Mouse (Mus musculus) brain, adult 2 months (tissue): Measurements from ENCODE around the gene Zfx.

Source experiments
- DNase-seq: peaks from one replicate; pipeline ENCODE4 v3.0.0; 2011; ENCODE audit warnings: low read depth, low spot score

Gene Zfx

GRCm38 (mm10) chrX:94123059-94123839, at the start of gene Zfx:
Gene Zfx (minus strand): TSS chrX:94123702.
- peak; percentile 78 for DNase-seq

GRCm38 (mm10) chrX:94169348-94169747, 45.8 kb upstream of the Zfx start:
- DNase-seq, result no peak

GRCm38 (mm10) chrX:94152251-94152830, 28.8 kb upstream of the Zfx start:
- no peak for DNase-seq

GRCm38 (mm10) chrX:94150471-94150870, 27.0 kb upstream of the Zfx start:
- no peak for DNase-seq

DNA sequence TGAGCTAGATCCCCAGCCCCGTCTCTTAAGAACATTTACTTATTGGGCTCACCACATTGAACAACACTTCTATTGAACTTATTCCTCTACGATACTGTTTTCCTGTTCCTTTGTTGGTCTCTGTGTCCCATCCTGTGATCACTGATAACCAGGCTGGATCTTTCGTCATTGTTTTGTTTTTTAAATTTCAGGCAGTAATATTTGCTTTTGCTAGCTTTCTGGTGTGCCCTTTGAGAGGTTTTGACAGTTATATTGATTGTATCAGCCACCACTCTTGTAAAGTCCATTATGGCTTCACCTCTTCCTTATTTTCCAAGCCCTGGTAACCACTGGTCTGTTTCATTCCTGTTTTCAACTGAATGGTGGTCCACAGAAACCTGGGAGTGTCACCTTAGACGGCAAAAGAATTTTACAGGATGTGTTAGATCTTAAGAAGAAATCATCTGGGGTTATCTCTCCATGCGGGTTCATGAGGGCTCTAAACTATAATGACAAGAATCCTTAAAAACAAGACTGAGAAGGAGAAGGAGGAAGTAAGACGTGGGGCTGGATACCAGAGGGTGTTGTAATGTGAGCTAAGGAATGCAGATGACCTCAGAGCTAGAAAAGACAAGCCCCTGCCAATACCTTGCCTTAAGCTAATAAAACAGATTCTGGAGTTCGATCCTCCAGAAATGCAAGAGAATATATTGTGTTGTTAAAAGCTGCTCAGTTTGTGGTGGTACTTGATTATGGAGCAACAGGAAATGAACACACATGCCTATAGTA, 18.7 kb upstream of the Zfx start:
- no peak for DNase-seq

GRCm38 (mm10) chrX:94140080-94140479, 16.6 kb upstream of the Zfx start:
- no peak for DNase-seq

DNA sequence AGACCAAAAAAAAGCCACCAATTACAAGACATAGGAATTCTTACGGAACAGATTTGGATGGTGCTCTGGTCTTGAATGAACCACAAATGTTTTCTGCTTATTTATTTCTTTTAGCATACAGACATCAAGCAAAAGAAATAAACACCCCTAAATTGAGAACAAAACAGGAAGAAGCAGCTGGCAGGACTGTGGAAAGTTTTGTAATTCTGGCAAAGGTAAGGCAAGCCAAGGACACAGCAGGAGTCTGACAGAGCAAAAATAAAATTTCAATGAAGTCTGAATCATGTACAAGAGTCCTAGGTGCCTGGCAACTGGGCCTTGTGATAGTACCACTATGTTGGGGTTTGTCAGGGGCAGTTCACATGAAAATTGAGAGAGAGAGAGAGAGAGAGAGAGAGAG, 14.8 kb upstream of the Zfx start:
- no peak for DNase-seq

DNA sequence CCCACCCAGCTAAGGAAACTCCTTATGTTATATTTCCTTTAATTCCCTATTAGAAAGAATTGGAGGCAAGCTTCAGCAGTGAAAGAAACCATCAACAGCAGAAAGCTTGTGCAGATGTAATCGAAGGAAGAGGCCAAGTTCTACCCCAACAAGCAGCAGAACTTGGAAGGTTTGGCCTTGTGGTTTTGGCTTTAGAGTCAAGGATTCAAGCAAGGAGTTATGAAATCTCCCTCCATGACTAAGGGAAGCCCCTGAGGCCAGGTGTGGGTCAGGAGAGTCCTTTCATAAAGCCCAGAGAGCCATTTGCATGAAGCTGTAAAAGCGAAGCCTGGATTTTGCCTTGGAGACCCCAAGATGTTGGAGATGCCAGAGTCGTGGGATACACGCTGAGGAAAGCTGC, 11.6 kb upstream of the Zfx start:
- DNase-seq, result no peak

DNA sequence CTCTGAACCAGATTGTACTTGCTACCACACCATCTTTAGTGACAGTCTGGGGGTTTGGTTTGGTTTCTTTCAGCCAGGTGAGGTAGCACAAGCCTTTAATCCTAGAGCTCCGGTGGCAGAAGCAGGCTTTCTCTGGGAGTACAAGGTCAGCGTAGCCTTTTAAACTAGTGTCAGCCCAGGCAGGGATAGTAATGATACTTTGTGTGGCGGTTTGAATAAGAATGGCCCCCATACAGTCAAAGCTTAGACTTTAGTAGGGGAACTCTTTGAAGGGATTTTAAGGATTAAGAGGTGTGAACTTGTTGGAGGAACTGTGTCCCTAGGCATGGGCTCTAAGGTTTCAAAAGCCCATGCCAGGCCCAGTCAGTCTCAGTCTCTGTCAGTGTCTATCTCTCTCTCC, 10.0 kb upstream of the Zfx start:
- DNase-seq, result no peak

DNA sequence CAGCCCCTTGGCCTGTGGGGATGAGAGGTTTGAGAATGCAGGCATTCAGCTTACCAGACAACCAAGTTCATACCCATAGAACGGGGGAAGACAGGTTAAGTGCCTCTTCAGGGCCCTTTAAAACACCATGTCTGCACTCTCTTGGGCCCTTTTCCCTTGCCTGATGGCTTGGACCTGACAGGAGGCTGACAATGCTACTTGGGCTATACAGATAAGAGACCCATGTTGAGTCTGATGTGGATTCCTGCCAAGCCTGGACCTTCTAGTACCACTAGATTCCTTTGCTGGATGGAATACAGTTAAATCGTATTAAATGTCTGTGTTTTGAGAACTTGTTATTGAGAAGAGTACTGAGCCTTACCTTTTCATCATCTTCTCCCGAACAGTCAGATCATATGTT, 8.7 kb upstream of the Zfx start:
- DNase-seq, result no peak

GRCm38 (mm10) chrX:94129712-94130111, 6.2 kb upstream of the Zfx start:
- DNase-seq, result no peak

GRCm38 (mm10) chrX:94125950-94126349, 2.4 kb upstream of the Zfx start:
- DNase-seq, result no peak

GRCm38 (mm10) chrX:94122709-94123058, 818 bp downstream of the Zfx start:
- DNase-seq, result no peak

DNA sequence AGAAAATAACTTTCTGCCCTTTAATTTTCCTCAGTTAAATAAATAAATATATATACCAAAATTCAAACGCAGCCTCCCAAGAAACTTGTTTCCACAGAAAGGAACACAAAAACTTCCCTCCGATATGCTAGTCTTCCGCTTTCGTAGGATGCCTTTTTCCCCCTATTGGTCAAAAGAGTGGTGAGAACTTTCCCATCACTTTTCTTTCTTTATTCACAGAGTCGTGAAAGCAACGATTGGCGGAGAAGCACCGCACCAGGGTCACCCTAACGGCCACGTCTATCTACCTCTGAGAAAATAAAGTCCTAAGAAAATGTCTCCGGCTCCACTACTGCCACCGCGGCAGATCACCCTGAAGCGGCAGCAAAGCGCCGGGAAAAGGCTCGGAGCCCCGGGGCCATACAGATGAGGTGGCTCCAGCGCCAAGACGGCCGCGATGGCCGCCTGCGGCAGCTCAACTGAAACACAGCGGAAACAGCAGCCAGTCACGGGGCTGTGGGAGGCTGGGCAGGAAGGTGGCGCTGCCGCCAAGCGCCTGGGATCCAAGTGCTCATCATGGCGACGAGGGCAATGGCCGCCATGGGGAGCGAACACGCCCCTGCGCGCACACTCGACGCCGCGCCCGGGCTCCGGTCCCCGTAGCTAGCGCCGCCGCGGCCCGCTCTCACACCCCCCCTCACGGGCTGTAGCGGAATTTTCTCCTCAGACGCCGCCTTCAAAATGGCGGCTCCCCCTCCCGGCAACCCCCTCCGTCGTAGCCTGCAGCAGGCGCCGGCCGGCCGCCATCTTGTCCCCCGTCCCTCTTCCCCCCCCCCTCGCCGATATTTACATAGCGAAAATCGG, 1.4 kb downstream of the Zfx start:
- DNase-seq, result peak; percentile 95

DNA sequence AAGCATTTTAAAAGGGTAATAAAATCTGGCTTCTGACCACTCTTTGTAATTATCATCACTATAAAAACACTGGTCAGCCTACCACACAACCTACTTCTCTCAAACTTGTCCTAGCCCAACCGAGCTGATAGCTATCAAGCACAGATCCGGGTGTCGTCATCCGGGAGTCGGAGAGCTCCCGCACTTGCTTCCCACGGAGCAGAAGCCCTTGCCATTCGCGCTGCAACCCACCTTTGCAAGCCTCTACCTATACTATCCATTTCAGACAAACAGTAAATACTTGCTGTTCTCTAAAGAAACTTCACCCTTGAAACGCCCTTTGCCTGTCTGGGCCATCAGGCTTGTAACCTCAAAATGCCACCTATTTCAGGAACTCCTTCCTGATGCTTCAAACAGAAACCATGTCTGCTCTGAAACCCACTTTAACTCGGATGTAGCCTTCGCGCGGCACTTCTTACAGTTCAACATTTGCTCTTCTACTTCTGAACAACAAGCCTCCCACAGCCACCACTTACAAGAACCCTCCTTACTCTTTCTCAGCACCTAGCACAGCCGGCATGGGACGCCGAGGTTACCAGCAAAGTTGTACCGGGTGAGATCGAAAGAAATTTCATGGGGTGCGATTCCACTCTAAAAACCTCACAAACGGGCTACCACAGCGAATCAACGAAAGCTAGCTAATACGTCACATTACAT, 2.2 kb downstream of the Zfx start:
- DNase-seq, result peak; percentile 10

DNA sequence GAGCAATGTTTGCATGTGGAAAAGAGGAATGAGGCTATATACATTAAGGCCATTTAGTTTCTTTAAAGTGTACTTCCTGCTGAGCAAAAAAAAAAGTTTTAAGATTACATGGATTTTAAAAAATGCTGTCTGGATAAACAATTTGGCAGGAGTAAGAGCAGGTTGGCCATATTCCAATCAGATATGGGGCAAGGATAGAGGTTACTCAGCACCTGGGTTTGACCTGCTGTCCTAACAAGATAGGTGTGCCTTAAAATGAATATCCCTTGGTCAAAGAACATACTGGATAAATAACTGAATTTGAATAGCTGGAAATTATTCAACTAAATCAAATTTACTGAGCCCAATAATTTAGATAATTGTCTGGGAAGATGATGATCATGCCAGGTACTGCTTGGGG, 5.2 kb downstream of the Zfx start:
- DNase-seq, result no peak

- no peak for DNase-seq
Measured at GRCm38 (mm10) chrX:94115882-94116281, 7.6 kb downstream of the Zfx start.

DNA sequence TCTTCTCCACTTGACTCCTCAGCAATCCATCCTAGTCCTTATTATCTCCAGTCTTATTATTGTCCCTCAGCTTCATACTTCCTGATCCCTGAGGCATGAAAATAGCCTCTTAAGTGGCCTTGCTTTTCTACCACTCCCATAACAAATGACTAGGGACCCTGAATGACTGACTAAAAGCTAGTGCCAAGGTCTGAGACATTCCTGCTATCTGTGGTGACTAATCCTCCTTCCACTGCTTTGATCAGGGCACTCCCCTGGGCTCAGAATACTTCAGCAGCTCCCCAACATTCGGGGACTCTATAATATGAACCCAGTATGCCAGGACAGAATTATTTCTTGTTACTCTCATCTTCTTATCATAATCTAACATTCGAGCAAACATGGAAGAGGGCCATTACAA, 17.5 kb downstream of the Zfx start:
- DNase-seq, result peak; percentile 4

DNA sequence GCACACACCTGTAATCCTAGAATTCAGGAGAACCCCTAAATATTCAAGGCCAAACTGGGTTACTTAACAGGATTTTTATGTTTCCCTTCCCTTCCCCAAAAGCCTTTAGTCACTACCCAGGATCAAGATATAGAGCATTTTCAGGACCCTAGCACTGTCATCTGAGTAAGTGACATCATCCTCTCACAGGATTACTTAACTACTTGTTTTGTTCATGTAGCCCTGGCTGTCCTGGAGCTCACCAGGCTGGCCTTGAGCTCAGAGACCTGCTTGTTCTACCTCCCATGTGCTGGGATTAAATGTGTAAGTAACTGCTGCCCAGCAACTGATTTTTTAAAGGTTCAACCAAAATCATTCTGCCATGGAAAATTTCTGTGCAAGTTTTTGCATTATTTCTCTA, 20.6 kb downstream of the Zfx start:
- no peak for DNase-seq

- DNase-seq, result no peak
Measured at GRCm38 (mm10) chrX:94100561-94100960, 22.9 kb downstream of the Zfx start.

DNA sequence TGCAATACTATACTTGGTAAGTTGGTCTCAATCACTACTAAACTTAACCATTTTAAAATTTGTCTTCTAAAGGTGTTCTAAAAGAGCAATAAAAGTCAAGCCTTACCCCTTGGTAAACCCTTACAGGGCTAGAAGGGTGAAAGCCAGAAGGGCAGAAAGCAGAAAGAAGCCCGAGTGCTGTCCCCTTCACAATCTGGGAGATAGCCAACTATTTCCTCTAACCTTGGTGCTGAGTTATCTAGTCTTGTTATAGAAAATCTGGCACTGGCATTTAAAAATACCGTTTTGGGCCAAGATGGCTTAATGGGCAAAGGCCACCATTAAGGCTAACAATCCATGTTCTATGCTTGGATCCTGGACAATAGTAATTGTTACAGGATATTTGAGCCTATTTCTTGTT, 32.5 kb downstream of the Zfx start:
- no peak for DNase-seq
